Mouse (Mus musculus): ENCODE measurements at regions not wholly inside any gene's neighbourhood (a gene's known extent, or its start where the extent isn't known, plus 50 kb on each side); places are given as distances from the start of the nearest gene placed in this dataset.

- DNase-seq (ENCODE audit: low read depth, low spot score) = no peak
These were observed 70.5 kb upstream of the Yae1d1 start for GRCm38 (mm10) chr13:18063677-18064076.

GRCm38 (mm10) chr13:18060265-18060664, 67.1 kb upstream of the Yae1d1 start:
- no peak for DNase-seq (ENCODE audit: low read depth, low spot score)

GRCm38 (mm10) chr13:18057231-18057912, 64.2 kb upstream of the Yae1d1 start:
- DNase-seq (ENCODE audit: low read depth, low spot score) = peak; percentile 18

DNA sequence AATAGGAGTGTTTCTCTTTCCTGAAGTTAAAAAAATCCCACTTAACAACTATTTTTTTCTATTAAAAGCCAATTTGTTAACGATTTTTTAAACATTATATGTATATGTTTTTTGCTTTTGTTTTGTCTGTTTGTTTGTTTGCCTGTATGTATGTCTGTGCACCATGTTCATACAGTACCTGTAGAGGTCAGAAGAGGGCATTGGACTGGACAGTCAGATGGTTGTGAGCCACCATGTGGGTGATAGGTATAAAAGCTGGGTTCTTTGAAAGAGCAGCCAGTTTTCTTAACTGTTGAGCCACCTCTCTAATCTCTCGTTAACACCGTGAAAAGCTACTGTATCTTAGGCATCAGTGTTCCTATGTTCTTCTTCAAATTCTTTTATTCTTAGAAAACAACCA, 63.7 kb upstream of the Yae1d1 start:
- no peak for DNase-seq (ENCODE audit: low read depth, low spot score)

GRCm38 (mm10) chr13:18043154-18043553, 50.0 kb upstream of the Yae1d1 start:
- DNase-seq (ENCODE audit: low read depth, low spot score) = no peak

Data from skeletal muscle tissue, adult 2 months (tissue).